Mouse (Mus musculus) cerebellum, adult 2 months (tissue): ENCODE data around the gene Acbd4.

Experiments
- CTCF ChIP-seq: fragments of 200-500 bp; IDR thresholded peaks from 2 replicates; pipeline ENCODE4 v1.5.1; 2011; ENCODE audit warnings: low read depth, mild to moderate bottlenecking, control low read depth, low read length, moderate library complexity, borderline replicate concordance; ENCODE audit not compliant: insufficient read depth
- POLR2A ChIP-seq: fragments of 200-500 bp; IDR thresholded peaks from 2 replicates; pipeline ENCODE4 v1.6.1; 2011; ENCODE audit warnings: low read length, control low read depth, borderline replicate concordance; ENCODE audit not compliant: insufficient read depth

DNA sequence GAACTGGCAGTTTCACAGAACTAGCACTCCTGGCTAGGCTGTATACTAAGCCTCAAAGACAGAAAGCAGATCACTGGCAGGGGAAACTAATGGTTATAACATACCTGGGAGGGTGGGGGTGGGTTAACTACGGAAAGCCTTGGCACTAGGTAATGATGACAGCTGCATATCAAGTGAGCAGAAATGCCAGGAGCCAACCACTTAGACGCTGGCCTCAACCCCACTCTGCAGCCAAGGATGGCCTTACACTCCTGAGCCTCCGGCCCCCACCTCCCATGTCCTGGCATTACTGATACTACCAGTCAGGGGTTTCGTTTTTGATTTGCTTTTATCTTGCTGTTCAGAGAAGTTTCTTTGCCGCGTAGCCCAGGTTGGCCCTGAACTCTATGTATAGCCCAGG lies 5.7 kb upstream of the Acbd4 start:
- TF ChIP-seq CTCF (no peak), POLR2A (no peak)
